Mouse (Mus musculus) midbrain, postnatal 0 days (tissue): Measurements from ENCODE around the gene Arid1a. TPM values are rescaled to one million over a fixed set of nuclear protein-coding genes. Genes with fewer than 3 reads are reported as not detected.

Source experiments
- ATAC-seq: fragments of 200-750 bp; cut with Nextera tagmentation; 2 replicates; pipeline ENCODE4 v1.8.0; 2017; ENCODE audit warnings: moderate number of reproducible peaks, mild to moderate bottlenecking, moderate TSS enrichment, moderate library complexity; ENCODE audit not compliant: low FRiP score
- DNase-seq: peaks from one replicate; pipeline ENCODE4 v3.0.0-alpha.2; 2015; ENCODE audit warnings: low spot score
- H3K27ac ChIP-seq: fragments of 300-500 bp; sonication (generic); 2 replicates; pipeline ENCODE4 v1.5.1; 2014; ENCODE audit warnings: low read depth, mild to moderate bottlenecking, low read length, mixed read lengths
- H3K27me3 ChIP-seq: fragments of 300-500 bp; sonication (generic); 2 replicates; pipeline ENCODE4 v1.6.1; 2014; ENCODE audit warnings: low read length, control low read depth, mixed read lengths; ENCODE audit not compliant: insufficient read depth
- H3K36me3 ChIP-seq: fragments of 300-500 bp; sonication (generic); 2 replicates; pipeline ENCODE4 v1.6.1; 2014; ENCODE audit warnings: low read length, control low read depth, mixed read lengths; ENCODE audit not compliant: insufficient read depth
- H3K4me1 ChIP-seq: fragments of 300-500 bp; sonication (generic); 2 replicates; pipeline ENCODE4 v1.6.1; 2014; ENCODE audit warnings: mild to moderate bottlenecking, control low read depth, antibody characterized with exemption, low read length, mixed read lengths; ENCODE audit not compliant: insufficient read depth
- H3K4me2 ChIP-seq: fragments of 300-500 bp; sonication (generic); 2 replicates; pipeline ENCODE4 v1.6.1; 2014; ENCODE audit warnings: low read depth, mild to moderate bottlenecking, low read length, mixed read lengths; ENCODE audit not compliant: poor library complexity, severe bottlenecking
- H3K4me3 ChIP-seq: fragments of 300-500 bp; sonication (generic); 2 replicates; pipeline ENCODE4 v1.5.1; 2014; ENCODE audit warnings: low read depth, mild to moderate bottlenecking, low read length, moderate library complexity
- H3K9ac ChIP-seq: fragments of 300-500 bp; sonication (generic); replicated peaks from 2 replicates; pipeline ENCODE4 v1.6.1; 2014; ENCODE audit warnings: mild to moderate bottlenecking, low read length, moderate library complexity, mixed read lengths; ENCODE audit not compliant: poor library complexity, severe bottlenecking
- H3K9me3 ChIP-seq: fragments of 300-500 bp; sonication (generic); 2 replicates; pipeline ENCODE4 v1.6.1; 2016; ENCODE audit warnings: low read length, control low read depth
- CTCF ChIP-seq: IDR thresholded peaks from 2 replicates; pipeline ENCODE4 v1.5.1; 2016; ENCODE audit warnings: antibody characterized with exemption, mild to moderate bottlenecking
- WGBS: fragments of 180-500 bp; shearing (Covaris S2); extraction: QIAGEN DNeasy Blood & Tissue Kit; methylation state at CpG from one replicate; pipeline ENCODE4 v1.1.7; 2014; 5-methylcytosine and 5-hydroxymethylcytosine counted together
- polyA plus RNA-seq: library from polyadenylated mRNA; unstranded; fragments of >200 nt; fragmentation: Nextera tagmentation; extraction: Ambion mirVana; gene quantifications from 2 replicates; pipeline ENCODE4 v1.2.1, GENCODE M21; 2015
- total RNA-seq: library from RNA; depleted of rRNA; stranded (reverse); fragments of >200 nt; gene quantifications from 2 replicates; pipeline ENCODE4 v1.2.3, GENCODE M21; 2014

Gene Arid1a
- total and polyA plus RNA-seq, 2 experiments from 2014 or later = 19.5 to 66.2 TPM

- peaks cover 20% of the 10 kb centered on the region for H3K36me3 ChIP-seq
- no peak for TF ChIP-seq CTCF
- no peak for DNase-seq
- no peak for ATAC-seq
- 93% methylated on average over 4 of the region's 4 CpGs for WGBS
- H3K27ac ChIP-seq = no peak overlapping the region
- H3K4me2 ChIP-seq = no peak overlapping the region
- no peaks in the 10 kb centered on the region for H3K27me3 ChIP-seq
- H3K9ac ChIP-seq = no peak overlapping the region
- H3K4me1 ChIP-seq = no peaks in the 10 kb centered on the region
- no peak overlapping the region for H3K4me3 ChIP-seq
- no peaks in the 10 kb centered on the region for H3K9me3 ChIP-seq
These were observed 51.5 kb downstream of the Arid1a start for GRCm38 (mm10) chr4:133705062-133705461.

GRCm38 (mm10) chr4:133700905-133701368 is 55.6 kb downstream of the Arid1a start:
- Histone ChIP-seq H3K4me3 (no peak overlapping the region), H3K9ac (no peak overlapping the region), H3K4me2 (no peak overlapping the region), H3K27ac (no peak overlapping the region), H3K36me3 (peaks cover 14% of the 10 kb centered on the region), H3K4me1 (no peaks in the 10 kb centered on the region), H3K9me3 (no peaks in the 10 kb centered on the region), H3K27me3 (no peaks in the 10 kb centered on the region)
- no peak for ATAC-seq
- peak; percentile 42 for DNase-seq
- WGBS = 74% methylated on average over 11 of the region's 11 CpGs
- no peak for TF ChIP-seq CTCF

GRCm38 (mm10) chr4:133695363-133695762 is 61.2 kb downstream of the Arid1a start:
- no peak overlapping the region for H3K4me3 ChIP-seq
- no peak overlapping the region for H3K4me2 ChIP-seq
- no peak overlapping the region for H3K27ac ChIP-seq
- WGBS = 75% methylated on average over 3 of the region's 3 CpGs
- TF ChIP-seq CTCF = peak; percentile 22; the same call in 1 of the 2 replicates
- no peak for ATAC-seq
- no peak overlapping the region for H3K9ac ChIP-seq
- no peaks in the 10 kb centered on the region for H3K27me3 ChIP-seq
- H3K4me1 ChIP-seq = no peaks in the 10 kb centered on the region
- peaks cover 57% of the 10 kb centered on the region for H3K36me3 ChIP-seq
- no peak for DNase-seq
- H3K9me3 ChIP-seq = no peaks in the 10 kb centered on the region

DNA sequence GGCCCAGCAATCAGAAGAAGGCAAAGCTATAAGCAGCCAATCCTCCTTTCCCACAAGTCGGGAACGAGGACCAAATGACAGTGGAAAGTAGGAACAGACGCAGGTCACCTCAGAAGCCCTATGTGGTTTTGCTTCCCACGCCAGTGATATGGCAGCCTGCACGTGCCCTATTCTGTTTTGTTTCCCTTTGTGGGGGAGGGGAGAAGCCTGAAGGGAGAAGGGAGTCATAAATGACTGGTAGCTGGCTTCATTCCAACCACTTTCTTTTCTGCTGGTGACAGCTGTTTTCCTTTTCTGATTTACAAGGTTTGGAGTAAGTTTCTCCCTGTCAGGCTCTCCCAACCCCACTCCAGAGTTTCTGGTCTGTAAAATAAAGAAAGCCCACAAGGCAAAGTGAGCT is 66.3 kb downstream of the Arid1a start:
- WGBS = 39% methylated on average over 5 of the region's 5 CpGs
- H3K4me2 ChIP-seq = no peak overlapping the region

GRCm38 (mm10) chr4:133688417-133689067 is 68.0 kb downstream of the Arid1a start:
- TF ChIP-seq CTCF = no peak
- H3K27me3 ChIP-seq = no peaks in the 10 kb centered on the region
- no peak overlapping the region for H3K4me2 ChIP-seq
- peaks cover 86% of the 10 kb centered on the region for H3K36me3 ChIP-seq
- no peak overlapping the region for H3K4me3 ChIP-seq
- 68% methylated on average over 7 of the region's 7 CpGs for WGBS
- H3K4me1 ChIP-seq = no peaks in the 10 kb centered on the region
- ATAC-seq (no peak), DNase-seq (peak; percentile 55)
- H3K27ac ChIP-seq = no peak overlapping the region
- no peak overlapping the region for H3K9ac ChIP-seq
- H3K9me3 ChIP-seq = no peaks in the 10 kb centered on the region

More for the DNA sequence above, 66.3 kb downstream of the Arid1a start:
- Histone ChIP-seq H3K9me3 (no peaks in the 10 kb centered on the region), H3K4me1 (no peaks in the 10 kb centered on the region), H3K4me3 (no peak overlapping the region), H3K27ac (0 out of 2 replicates have a peak overlapping the region, but pooled peaks have one; percentile 3), H3K9ac (no peak overlapping the region), H3K36me3 (peaks cover 87% of the 10 kb centered on the region), H3K27me3 (no peaks in the 10 kb centered on the region)
- no peak for TF ChIP-seq CTCF
- ATAC-seq (no peak), DNase-seq (no peak)

- H3K27me3 ChIP-seq = no peaks in the 10 kb centered on the region
- DNase-seq (no peak), ATAC-seq (no peak)
- H3K27ac ChIP-seq = no peak overlapping the region
- H3K4me2 ChIP-seq = no peak overlapping the region
- H3K9ac ChIP-seq = no peak overlapping the region
- no peaks in the 10 kb centered on the region for H3K4me1 ChIP-seq
- no peak overlapping the region for H3K4me3 ChIP-seq
- no peaks in the 10 kb centered on the region for H3K9me3 ChIP-seq
- H3K36me3 ChIP-seq = peaks cover 79% of the 10 kb centered on the region
- no peak for TF ChIP-seq CTCF
- WGBS = 89% methylated on average over 5 of the region's 5 CpGs
These were observed 69.4 kb downstream of the Arid1a start for GRCm38 (mm10) chr4:133687126-133687525.
